Mouse (Mus musculus): ENCODE measurements at regions not wholly inside any gene's neighbourhood (a gene's known extent, or its start where the extent isn't known, plus 50 kb on each side); places are given as distances from the start of the nearest gene placed in this dataset.

DNA sequence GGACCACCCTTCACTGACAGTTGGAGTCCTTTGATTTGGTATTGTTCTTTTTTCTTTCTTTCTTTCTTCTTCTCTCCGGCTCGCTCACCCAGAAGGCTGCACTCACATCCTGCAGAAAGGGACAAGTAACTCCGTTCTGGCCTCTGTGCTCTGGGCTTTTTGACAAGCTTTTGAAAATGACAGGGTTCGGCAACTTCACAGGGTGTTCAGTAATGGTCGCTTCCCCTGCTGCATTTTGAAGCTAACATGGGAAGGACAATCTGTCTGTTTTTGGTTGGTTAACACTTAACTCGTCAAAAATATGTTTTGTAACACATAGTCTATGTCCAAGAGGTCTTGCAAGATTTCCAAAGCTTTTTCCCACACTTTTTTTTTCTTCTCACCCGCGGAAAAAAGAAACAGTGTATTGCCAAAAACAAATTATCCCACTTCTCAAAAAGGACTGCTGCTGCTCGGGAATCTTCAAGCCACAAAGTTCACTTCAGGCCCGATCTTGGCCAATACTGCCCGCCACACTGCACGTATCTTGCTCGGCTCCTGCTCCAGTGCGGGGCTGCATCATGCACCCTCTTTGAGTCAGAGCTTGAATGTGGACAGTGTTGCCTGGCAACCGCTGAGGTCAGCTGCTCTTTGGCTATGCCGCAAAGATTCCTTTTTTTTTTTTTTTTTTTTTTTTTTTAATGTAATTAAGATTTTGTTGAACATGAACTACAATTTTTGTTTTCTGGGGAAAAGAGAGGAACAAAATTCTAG lies 209.4 kb upstream of the Inhba start:
- DNase-seq (ENCODE audit: low spot score in 2 of 2), result peak; percentile 11 to 24

GRCm38 (mm10) chr13:15803965-15804364 lies 207.7 kb upstream of the Inhba start:
- no peak for DNase-seq (ENCODE audit: low spot score in 2 of 2)

- DNase-seq (ENCODE audit: low spot score in 2 of 2), result no peak
These were observed 204.7 kb upstream of the Inhba start for GRCm38 (mm10) chr13:15806925-15807324.

GRCm38 (mm10) chr13:15822261-15822850 lies 189.3 kb upstream of the Inhba start:
- DNase-seq (ENCODE audit: low spot score in 2 of 2), result no peak

- no peak for DNase-seq (ENCODE audit: low spot score in 2 of 2)
These were observed 165.8 kb upstream of the Inhba start for GRCm38 (mm10) chr13:15845806-15846205.

DNA sequence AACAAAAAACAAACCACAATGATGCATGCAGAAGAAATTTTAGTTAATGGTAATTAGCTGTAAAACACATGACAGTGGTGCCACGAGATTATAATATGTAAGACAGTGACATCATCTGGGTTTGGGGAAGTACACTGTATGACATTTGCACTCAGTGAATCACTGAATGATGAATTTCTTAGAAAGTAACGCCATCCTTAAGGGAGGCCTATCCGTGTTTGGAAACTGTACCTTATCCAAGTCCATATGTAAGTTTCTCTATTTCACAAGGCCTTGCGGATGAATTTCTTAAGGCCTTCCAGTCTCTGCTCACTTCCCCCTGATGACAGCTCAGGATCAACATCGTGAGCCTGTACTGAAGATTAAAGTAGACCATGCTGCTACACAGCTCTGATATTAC lies 163.6 kb upstream of the Inhba start:
- DNase-seq (ENCODE audit: low spot score in 2 of 2), result no peak

- peak in 1 of 2 experiments; percentile 16 for DNase-seq (ENCODE audit: low spot score in 2 of 2)
These were observed 162.5 kb upstream of the Inhba start for GRCm38 (mm10) chr13:15849129-15849528.

- DNase-seq (ENCODE audit: low spot score in 2 of 2), result no peak
These were observed 161.3 kb upstream of the Inhba start for GRCm38 (mm10) chr13:15850358-15850757.

DNA sequence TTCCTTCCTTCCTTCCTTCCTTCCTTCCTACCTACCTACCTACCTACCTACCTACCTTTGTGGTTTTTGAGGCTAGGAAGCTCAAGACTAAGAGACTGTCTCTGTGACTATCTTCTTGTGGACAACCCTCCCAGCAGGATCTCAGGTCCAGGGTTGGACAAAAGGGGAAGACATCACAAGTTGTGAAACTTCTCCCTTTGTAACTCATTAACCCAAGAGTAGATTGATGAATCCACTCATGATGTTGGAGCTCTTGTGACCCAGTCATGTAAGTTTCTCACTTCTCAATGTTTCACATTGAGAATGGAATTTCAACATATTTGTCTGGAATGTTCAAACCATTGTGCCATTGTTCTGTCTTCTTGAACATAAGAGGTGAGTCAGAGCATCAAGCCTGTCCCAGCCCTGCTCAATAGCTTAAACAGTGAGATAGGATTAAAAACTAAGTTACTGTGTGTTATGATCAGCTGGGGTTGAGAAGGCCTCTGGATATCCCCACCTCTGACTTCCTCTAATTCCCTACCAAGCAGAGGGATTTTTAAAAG lies 158.6 kb upstream of the Inhba start:
- DNase-seq (ENCODE audit: low spot score in 2 of 2), result no peak

- DNase-seq (ENCODE audit: low spot score in 2 of 2), result no peak
These were observed 148.7 kb upstream of the Inhba start for GRCm38 (mm10) chr13:15862941-15863340.

DNA sequence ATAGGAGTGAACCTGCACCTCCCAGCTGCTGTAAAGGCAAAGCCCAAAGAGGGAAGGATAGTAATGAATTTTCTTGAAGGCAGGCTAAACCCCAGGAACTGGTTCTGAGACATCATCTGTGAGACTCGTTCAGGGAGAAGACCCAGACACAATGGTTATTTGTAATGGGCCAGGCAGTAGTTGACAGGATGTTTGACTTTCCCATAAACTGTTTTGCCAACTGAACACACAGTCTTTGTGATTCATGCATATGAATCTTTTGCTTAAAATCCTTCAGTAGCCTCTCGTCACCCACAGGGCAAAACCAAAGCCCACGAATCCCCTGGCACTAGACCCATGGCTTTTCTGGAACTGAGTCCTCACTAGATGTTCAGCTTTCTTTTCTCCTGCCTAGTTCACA lies 148.3 kb upstream of the Inhba start:
- DNase-seq (ENCODE audit: low spot score in 2 of 2), result no peak

GRCm38 (mm10) chr13:15867046-15867561 lies 144.5 kb upstream of the Inhba start:
- no peak for DNase-seq (ENCODE audit: low spot score in 2 of 2)

DNA sequence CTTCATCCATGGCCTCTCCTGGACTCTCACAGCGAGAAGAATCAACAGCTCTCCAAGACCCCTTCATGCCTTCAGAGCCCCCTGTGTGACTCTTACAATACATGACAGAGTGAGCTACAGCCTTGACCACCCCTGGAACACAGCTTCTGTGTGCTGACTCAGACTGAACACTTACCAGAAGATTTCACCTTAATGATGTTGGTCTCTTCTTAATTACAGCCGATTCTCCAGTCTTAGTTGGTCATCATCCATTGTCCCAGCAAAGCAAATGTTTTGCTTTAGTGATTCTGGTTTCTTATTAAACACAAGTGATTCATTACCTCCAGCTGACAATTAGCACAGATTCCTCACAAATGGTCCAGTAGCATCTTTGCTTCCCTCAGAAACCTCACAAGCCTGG lies 134.0 kb upstream of the Inhba start:
- DNase-seq (ENCODE audit: low spot score in 2 of 2), result no peak

DNA sequence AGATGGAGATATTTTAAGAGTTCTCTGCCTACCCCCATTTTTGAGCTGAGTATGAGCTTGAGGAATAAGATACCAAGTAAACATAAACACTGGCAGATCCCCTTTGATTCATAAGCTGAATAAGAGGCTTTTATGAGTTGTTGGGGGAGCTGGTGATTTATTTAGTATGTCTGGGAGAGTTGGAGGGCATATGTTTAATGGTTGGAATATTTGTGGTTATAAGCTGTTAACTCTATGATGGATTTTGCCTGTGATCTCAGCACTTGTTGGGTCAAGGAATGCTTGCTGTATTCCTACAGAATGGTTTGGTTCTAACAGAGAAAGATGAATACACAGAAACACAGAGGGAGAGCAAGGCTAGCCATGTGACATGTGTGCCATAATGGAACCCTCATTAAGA lies 132.1 kb upstream of the Inhba start:
- DNase-seq (ENCODE audit: low spot score in 2 of 2), result no peak

GRCm38 (mm10) chr13:15890794-15891193 lies 120.9 kb upstream of the Inhba start:
- no peak for DNase-seq (ENCODE audit: low spot score in 2 of 2)

DNA sequence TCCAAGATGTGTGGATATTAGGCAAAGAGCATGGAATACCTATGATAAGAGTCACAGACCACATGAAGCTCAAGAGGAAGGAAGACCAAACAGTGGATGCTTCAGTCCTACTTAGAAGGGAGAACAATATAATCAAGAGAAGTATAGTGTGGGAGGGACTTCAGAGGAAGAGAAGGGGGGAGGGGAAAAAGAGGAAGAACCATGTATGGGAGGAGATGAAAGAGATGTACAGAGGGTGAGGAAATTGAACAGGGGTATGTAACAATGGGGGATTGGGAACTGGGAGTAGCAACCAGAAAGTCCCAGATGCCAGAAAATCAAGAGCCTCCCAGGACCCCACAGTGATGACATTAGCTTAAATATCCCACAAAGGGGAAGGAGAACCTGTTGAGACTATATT lies 120.2 kb upstream of the Inhba start:
- no peak for DNase-seq (ENCODE audit: low spot score in 2 of 2)

- no peak for DNase-seq (ENCODE audit: low spot score in 2 of 2)
These were observed 113.5 kb upstream of the Inhba start for GRCm38 (mm10) chr13:15898201-15898600.

DNA sequence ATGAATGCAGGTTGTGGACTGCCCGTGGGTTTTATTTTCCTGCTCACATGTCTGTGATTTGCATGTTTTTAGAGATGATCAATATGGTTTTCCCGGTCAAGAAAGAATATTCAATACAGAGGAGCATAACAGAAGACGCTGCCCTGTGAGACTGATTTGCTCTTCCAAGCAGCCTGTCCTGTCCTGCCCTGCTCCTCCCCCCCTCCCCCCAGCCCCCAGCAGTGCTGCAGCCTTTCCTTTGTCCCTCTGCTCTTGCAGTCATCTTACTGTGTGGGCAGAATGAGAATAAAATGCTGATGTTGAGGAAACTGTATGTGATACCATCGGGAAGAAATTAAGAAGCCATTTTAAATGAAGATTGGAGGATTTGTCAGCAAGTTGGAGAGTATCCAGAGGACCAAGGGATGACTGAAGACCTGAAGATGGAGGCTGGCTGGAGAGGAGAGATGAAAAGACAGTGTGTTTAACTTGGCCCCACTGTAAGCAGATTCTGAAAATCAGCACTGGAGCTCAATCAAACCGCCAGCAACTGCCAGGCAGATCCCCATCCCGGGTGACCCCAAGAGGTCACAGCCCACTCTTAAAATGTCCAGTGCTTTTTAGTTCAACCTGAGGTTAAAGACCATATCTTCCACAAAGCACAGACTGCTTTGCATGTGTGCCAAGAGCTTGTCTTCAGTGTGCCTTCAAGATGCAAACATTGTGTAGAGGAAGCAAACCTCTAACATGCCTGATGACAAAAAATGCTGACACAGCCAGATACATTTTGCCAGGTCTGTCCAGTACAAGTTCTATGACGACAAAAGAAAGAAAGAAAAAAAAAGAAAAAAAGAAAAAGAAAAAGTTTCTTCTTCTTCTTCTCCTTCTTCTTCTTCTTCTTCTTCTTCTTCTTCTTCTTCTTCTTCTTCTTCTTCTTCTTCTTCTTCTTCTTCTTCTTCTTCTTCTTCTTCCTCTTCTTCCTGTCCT lies 109.7 kb upstream of the Inhba start:
- no peak for DNase-seq (ENCODE audit: low spot score in 2 of 2)

DNA sequence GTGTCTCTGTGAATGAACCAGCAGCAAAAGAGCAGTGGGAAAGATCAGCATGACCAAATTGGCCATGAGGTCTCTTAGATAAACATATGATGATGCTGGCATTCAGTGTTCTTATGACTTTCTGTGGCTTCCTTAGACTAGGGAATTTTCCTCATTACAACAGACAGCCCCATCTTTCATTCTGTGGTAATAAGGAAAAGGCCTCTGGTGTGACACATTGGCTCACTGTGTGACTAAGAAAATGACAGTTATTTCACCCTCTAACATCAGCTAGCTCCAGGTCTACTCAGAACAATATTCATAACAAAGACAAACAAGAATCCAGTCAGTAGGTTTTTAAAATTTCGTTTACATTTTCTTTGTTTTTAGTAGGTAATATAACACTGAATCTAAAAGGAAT lies 103.8 kb upstream of the Inhba start:
- no peak for DNase-seq (ENCODE audit: low spot score in 2 of 2)

GRCm38 (mm10) chr13:15910578-15910977 lies 101.1 kb upstream of the Inhba start:
- DNase-seq (ENCODE audit: low spot score in 2 of 2), result no peak

DNA sequence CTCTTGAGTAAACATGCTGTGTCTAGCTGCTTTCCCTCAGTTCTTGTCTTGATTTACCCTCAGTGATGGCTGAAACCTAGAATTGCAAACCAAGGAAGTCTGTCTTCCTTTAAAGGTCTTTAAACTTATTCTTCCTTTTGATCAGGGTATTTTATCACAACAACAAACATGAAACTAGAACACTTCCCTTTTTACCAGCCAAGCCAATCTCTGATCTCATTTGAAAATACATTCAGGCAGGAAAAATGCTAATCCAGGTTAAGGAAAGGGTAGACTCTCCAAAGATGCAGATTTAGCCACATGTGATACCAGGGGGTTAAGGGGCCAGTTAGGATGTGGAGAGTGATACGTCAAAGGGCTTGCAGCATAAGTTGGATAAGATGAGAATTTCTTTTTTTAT lies 100.4 kb upstream of the Inhba start:
- DNase-seq (ENCODE audit: low spot score in 2 of 2), result no peak

DNA sequence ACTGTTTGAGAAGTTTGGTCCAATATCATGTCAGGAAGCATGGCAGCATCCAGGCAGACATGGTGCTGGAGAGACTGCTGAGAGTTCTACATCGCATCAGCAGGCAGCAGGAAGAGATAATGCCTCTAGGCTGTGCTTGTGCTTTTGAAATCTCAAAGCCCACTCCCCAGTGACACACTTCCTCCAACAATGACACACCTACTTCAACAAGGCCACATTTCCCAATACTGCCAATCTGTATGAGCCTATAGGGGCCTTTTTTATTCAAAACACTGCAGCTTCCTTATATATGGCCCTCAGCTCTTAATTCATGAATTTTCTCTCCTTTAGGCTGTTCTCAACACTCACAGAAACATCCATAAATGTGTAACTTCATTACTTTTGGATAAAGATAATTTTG lies 97.4 kb upstream of the Inhba start:
- no peak for DNase-seq (ENCODE audit: low spot score in 2 of 2)
